Mouse (Mus musculus): Measurements from ENCODE around the gene Zc3h8. TPM values are rescaled to one million over a fixed set of nuclear protein-coding genes. Genes with fewer than 3 reads are reported as not detected.

The Zc3h8 gene
- polyA plus RNA-seq, 1 experiment from 2014 or later, result 6.7 TPM

GRCm38 (mm10) chr2:128885225-128885811 lies 58.6 kb downstream of the Zc3h8 start:
- Histone ChIP-seq H3K4me2 (no peak overlapping the region), H3K4me3 (no peak overlapping the region), H3K27me3 (no peaks in the 10 kb centered on the region), H3K9me3 (no peaks in the 10 kb centered on the region), H3K27ac (no peak overlapping the region), H3K9ac (no peak overlapping the region), H3K4me1 (no peaks in the 10 kb centered on the region), H3K36me3 (no peaks in the 10 kb centered on the region)
- ATAC-seq (ENCODE audit: borderline replicate concordance, extremely low read depth, low FRiP score, low TSS enrichment), result no peak
- 72% methylated on average over 8 of the region's 8 CpGs for WGBS

- no peak overlapping the region for H3K9ac ChIP-seq
- WGBS, result 54% methylated on average over 4 of the region's 4 CpGs
- ATAC-seq (ENCODE audit: borderline replicate concordance, extremely low read depth, low FRiP score, low TSS enrichment), result no peak
Observed at GRCm38 (mm10) chr2:128881236-128881635, 62.6 kb downstream of the Zc3h8 start.

More at GRCm38 (mm10) chr2:128881236-128881635, 62.6 kb downstream of the Zc3h8 start:
- H3K4me3 ChIP-seq, result no peak overlapping the region
- no peak overlapping the region for H3K27ac ChIP-seq
- no peaks in the 10 kb centered on the region for H3K27me3 ChIP-seq
- H3K4me2 ChIP-seq, result no peak overlapping the region
- H3K36me3 ChIP-seq, result no peaks in the 10 kb centered on the region
- no peaks in the 10 kb centered on the region for H3K4me1 ChIP-seq
- H3K9me3 ChIP-seq, result no peaks in the 10 kb centered on the region

Small RNA genes within 50 kb of the gene (microRNA-seq; reads per million reads assigned to microRNA genes)
- gene Gm22859, result not detected

Other genes starting within 250 kb of the Zc3h8 start
- 4.1 and 5.6 TPM in 2 replicates for gene Mertk, start 245.1 kb downstream of the Zc3h8 start, polyA plus RNA-seq (2015; fragmentation: Nextera tagmentation; extraction: Ambion mirVana)
- 29.5 and 31.4 TPM in 2 replicates for gene Tmem87b, start 126.0 kb downstream of the Zc3h8 start, polyA plus RNA-seq (2015; fragmentation: Nextera tagmentation; extraction: Ambion mirVana)
- gene Fbln7, start 81.1 kb downstream of the Zc3h8 start, polyA plus RNA-seq (2015; fragmentation: Nextera tagmentation; extraction: Ambion mirVana), result 8.7 and 9.1 TPM in 2 replicates
- gene Zc3h6, start 23.3 kb upstream of the Zc3h8 start, polyA plus RNA-seq (2015; fragmentation: Nextera tagmentation; extraction: Ambion mirVana), result 1.6 and 1.8 TPM in 2 replicates
- gene Gm10762, start 23.6 kb upstream of the Zc3h8 start, polyA plus RNA-seq (2015; fragmentation: Nextera tagmentation; extraction: Ambion mirVana), result 15.9 and 16.1 TPM in 2 replicates
- gene Vinac1, start 104.1 kb upstream of the Zc3h8 start, polyA plus RNA-seq (2015; fragmentation: Nextera tagmentation; extraction: Ambion mirVana), result 0.09 and 0.20 TPM in 2 replicates
- 12.4 and 13.7 TPM in 2 replicates for gene Ttl, start 121.9 kb upstream of the Zc3h8 start, polyA plus RNA-seq (2015; fragmentation: Nextera tagmentation; extraction: Ambion mirVana)
- 27.4 and 27.9 TPM in 2 replicates for gene Polr1b, start 156.9 kb upstream of the Zc3h8 start, polyA plus RNA-seq (2015; fragmentation: Nextera tagmentation; extraction: Ambion mirVana)
- 27.1 and 27.8 TPM in 2 replicates for gene Chchd5, start 185.6 kb upstream of the Zc3h8 start, polyA plus RNA-seq (2015; fragmentation: Nextera tagmentation; extraction: Ambion mirVana)

Measured in lung, embryonic 15.5 days (tissue).